Mouse (Mus musculus) megakaryocyte-erythroid progenitor cell, adult 5-6 weeks (primary cell): ENCODE results near the gene Rap2a. TPM values are rescaled to one million over a fixed set of nuclear protein-coding genes. Genes with fewer than 3 reads are reported as not detected.

Source experiments
- ATAC-seq: replicated peaks from 2 replicates; pipeline ENCODE4 v1.8.0; 2016; ENCODE audit warnings: mild to moderate bottlenecking, inconsistent platforms; ENCODE audit not compliant: severe bottlenecking, poor library complexity, low FRiP score, low TSS enrichment
- total RNA-seq, 2 experiments: library from RNA; stranded (forward) in 1 of 2; stranded (reverse) in 1 of 2; fragments of 200-1000, 215-1000 nt in 1 of 2; fragments of >200 nt in 1 of 2; fragmentation: Nextera tagmentation in 1 of 2; gene quantifications; 2 replicates each; pipeline ENCODE4 v1.2.3; 2014 to 2017

The Rap2a gene
- total RNA-seq, 2 experiments from 2014 or later: 3.1 to 3.4 TPM

GRCm38 (mm10) chr14:120496827-120497226 is 18.6 kb downstream of the Rap2a start:
- no peak for ATAC-seq

GRCm38 (mm10) chr14:120499096-120499495 is 20.9 kb downstream of the Rap2a start:
- ATAC-seq: no peak

- no peak for ATAC-seq
Measured at GRCm38 (mm10) chr14:120499601-120500000, 21.4 kb downstream of the Rap2a start.

GRCm38 (mm10) chr14:120500021-120500560 is 21.8 kb downstream of the Rap2a start:
- ATAC-seq: no peak

- ATAC-seq: no peak
Measured at GRCm38 (mm10) chr14:120500791-120501190, 22.5 kb downstream of the Rap2a start.

DNA sequence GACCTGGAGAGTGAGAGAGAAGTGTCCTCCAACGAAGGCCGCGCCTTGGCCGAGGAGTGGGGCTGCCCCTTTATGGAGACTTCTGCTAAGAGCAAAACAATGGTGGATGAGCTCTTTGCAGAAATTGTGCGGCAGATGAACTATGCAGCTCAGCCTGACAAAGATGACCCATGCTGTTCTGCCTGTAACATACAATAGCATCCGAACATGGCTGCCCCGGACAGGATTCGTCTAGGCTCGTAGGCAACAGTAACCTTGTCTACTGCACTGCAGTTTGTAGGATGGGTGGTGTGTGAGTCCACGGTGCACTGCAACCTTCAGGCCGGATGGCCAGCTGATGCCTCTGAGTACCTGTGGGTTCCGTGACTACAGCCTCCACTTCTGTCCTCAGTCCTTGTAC is 25.4 kb downstream of the Rap2a start:
- ATAC-seq: no peak

DNA sequence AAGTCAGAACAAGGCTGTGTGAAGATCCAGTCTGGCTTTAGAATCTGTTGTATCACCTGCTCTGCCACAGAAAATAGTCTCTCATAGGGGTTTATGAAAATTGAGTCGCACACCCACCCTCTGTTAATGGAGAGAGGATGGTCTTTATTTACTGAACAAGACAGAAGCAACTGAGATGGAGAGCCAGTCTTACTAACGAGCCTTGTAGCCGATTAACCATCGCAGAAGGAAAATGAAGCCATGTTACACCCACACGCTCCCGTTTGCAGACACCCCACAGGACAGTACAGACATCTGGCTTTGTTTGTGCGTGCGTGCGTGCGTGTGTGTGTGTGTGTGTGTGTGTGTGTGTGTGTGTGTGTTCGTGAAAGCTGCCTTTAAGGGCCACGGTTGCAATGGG is 26.2 kb downstream of the Rap2a start:
- no peak for ATAC-seq

GRCm38 (mm10) chr14:120504928-120505461 is 26.8 kb downstream of the Rap2a start:
- ATAC-seq: no peak

DNA sequence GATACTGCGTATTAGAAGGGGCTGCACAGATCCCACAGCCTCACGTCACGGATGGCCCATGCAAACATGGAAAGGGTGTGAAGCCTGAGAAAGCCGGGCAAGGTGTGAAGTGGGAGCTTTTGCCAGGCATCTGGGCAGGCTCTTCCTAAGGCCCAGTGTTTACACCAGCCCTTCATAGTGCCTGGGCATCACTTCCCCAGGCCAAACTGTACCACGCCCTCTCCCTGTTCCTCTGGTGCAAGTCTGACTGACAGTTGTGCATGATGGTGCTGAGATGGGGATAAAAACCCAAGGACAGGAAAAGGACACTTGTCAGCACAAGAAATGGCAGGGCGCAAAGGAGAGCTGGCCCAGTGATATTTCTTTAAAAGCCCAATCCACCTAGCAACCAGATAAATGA is 27.7 kb downstream of the Rap2a start:
- no peak for ATAC-seq

DNA sequence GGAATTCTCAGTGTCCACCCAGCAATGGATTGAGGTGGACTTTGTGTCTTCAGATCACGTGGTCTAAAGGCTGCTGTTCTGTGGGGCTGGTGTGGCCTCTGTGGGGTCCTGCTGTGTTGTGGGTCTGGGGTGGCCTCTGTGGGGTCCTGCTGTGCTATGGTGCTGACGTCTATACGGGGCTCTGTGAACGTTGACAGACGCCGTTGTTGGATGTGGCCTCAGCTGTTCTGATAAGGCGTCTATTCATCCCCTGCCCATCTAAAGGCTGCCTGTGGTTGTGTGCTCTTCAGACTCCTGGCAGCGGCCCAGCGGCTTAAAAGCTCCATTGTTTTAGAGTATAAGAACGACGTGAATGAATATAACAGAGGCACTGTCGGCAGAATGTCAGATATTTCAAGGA is 29.3 kb downstream of the Rap2a start:
- peak; percentile 59 for ATAC-seq

DNA sequence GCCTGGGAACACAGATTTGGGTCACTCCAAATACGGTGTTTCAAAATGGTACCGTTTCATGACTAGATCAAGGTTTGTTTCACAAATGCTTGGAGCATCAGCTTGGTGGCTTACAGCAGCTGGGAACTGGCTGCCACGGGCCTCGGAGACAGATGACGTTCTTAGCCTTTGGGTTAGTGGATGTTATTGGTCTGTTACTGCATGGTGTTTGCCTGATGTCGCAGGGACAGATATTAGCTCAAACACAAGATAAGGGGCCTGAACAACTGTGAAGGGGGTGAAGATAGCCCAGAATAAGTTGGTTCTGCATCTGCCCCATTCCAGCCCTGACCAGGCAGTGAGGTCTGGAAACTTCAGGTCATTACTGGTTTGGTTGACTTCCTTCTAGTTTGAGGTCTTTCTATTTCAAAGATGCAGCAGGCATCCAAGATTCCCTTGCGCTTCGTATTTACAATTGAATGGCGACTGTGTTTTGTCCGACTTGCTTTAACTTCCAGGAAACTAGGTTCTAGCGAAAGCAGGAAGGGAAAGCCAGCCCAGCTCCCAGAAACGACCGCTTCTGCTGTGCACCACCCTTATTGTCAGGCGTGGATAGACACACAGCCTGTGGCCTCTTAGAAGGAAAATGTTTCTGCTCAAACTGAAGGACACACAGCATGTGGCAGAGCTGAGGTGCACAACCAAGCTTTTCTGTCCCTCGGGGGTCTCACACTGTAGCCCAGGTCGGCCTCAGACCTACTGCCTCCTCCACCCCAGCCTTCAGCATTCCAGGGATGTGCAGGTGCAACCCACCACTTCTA is 30.5 kb downstream of the Rap2a start:
- ATAC-seq: peak; percentile 47

GRCm38 (mm10) chr14:120509366-120509640 is 31.1 kb downstream of the Rap2a start:
- ATAC-seq: no peak

DNA sequence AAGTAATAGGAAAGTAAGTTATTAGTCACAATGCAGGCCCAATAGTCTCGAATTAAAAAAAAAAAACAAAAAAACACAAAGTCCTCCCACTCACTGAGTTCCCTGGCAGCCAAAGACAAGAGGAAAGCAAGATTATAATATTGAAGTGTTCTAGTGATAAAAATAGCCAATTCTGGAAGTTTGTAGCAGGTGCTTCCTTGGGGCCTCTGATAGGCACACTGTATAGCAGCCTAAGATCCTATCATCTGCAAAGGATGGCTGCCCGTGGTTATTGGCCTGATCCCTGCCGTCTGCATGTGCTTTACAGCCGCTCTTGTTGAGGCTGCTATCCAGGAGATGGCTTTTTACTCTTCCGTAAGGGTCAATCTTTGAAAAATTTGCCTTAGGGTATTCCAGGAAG is 33.6 kb downstream of the Rap2a start:
- peak; percentile 58 for ATAC-seq

DNA sequence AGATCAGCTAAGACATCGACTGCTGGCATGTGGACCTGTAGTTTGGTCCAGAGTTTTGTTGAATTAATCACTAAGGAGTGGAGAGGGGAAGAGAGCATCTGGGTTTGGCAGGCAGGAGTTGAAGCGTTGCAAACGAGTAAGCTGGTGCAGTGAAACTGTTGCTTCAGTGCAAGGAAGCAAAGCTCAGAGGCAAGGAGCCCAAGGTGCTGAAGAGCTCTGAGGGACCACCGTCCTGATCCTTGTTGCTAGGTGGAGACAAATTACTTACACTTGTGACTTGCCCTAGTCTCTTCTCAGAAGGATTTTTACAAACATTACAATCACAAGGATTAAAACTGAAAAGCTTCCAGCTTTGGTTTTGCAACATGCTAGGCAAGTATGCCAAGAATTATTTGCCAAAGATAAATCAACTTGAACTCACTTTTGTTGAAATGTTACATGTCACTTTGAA is 36.6 kb downstream of the Rap2a start:
- no peak for ATAC-seq

- ATAC-seq: no peak
Measured at GRCm38 (mm10) chr14:120515376-120515775, 37.1 kb downstream of the Rap2a start.

- no peak for ATAC-seq
Measured at GRCm38 (mm10) chr14:120518706-120519105, 40.5 kb downstream of the Rap2a start.

- no peak for ATAC-seq
Measured at GRCm38 (mm10) chr14:120519921-120520320, 41.7 kb downstream of the Rap2a start.

DNA sequence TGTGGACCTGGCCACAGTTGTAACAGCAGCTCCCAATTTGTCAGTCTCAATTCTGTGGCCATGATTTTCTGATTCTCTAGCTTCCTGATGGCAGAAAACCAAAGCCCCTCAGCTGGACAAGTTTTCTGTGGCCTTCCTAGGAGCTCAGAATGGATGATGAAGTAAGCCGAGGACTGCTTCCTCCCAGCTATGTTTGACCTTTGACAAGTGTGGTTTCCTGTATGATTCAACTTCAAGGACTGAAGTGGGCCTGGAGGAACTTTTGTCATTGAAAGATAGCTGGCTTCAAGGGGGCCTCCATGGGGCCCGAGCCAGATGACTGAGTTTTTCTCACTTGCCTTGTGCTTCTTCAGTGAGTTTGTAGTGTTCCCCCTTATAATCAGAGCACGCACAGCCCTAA is 42.6 kb downstream of the Rap2a start:
- no peak for ATAC-seq

GRCm38 (mm10) chr14:120523296-120523695 is 45.1 kb downstream of the Rap2a start:
- ATAC-seq: no peak

- ATAC-seq: peak; percentile 32
Measured at GRCm38 (mm10) chr14:120525644-120526043, 47.4 kb downstream of the Rap2a start.

- no peak for ATAC-seq
Measured at GRCm38 (mm10) chr14:120533301-120533700, 55.1 kb downstream of the Rap2a start.
